8 mouse cellular contexts compared by ENCODE assay signal in genomic region chr4:138250088-138250960, GRCm38 (mm10). TPM values are rescaled to one million over a fixed set of nuclear protein-coding genes. Genes with fewer than 3 reads are reported as not detected.
DNase-seq lines count a peak whose midpoint lies in the region; ATAC-seq and TF ChIP-seq lines count a peak whose summit lies in the region.

Sh2d5 (plus strand) TSS chr4:138250403.
Kif17 (plus strand) TSS chr4:138250435.

- peaks cover 2% of the 10 kb centered on the region for H3K4me1 ChIP-seq in bone marrow, adult 2 months (ENCODE audit: control insufficient read depth, insufficient read depth, low read length)
- H3K4me1 ChIP-seq in embryonic facial prominence, embryonic 14.5 days (ENCODE audit: control insufficient read depth, insufficient read depth, low read length): peaks cover 32% of the 10 kb centered on the region
- H3K4me1 ChIP-seq in heart, embryonic 11.5 days (ENCODE audit: control insufficient read depth, insufficient read depth, low read length): peaks cover 16% of the 10 kb centered on the region
- H3K4me1 ChIP-seq in kidney, embryonic 15.5 days: peaks cover 38% of the 10 kb centered on the region
- no peaks in the 10 kb centered on the region for H3K4me1 ChIP-seq in liver, adult 2 months (ENCODE audit: control insufficient read depth, insufficient read depth, low read length)
- peaks cover 32% of the 10 kb centered on the region for H3K4me1 ChIP-seq in stomach, embryonic 15.5 days

- H3K4me3 ChIP-seq in bone marrow, adult 2 months (replicated peaks; ENCODE audit: control insufficient read depth, low read depth, low read length): peak within 1 kb of the TSS; percentile 82
- H3K4me3 ChIP-seq in embryonic facial prominence, embryonic 14.5 days (ENCODE audit: low read depth, low read length): peak within 1 kb of the TSS; percentile 52
- H3K4me3 ChIP-seq in heart, embryonic 11.5 days (ENCODE audit: low read depth, low read length): peak within 1 kb of the TSS; percentile 64
- H3K4me3 ChIP-seq in kidney, embryonic 15.5 days (replicated peaks): peak within 1 kb of the TSS; percentile 55
- H3K4me3 ChIP-seq in liver, adult 2 months (ENCODE audit: insufficient read depth, low read depth, low read length): peak within 1 kb of the TSS; percentile 16; the same call in 1 of the 2 replicates
- peak within 1 kb of the TSS; percentile 48 for H3K4me3 ChIP-seq in stomach, embryonic 15.5 days (replicated peaks)

- H3K9ac ChIP-seq in embryonic facial prominence, embryonic 14.5 days (ENCODE audit: low read depth, low read length): peak within 1 kb of the TSS; percentile 58
- H3K9ac ChIP-seq in heart, embryonic 11.5 days (ENCODE audit: low read depth, low read length): peak within 1 kb of the TSS; percentile 40
- peak within 1 kb of the TSS; percentile 40 for H3K9ac ChIP-seq in kidney, embryonic 15.5 days
- H3K9ac ChIP-seq in liver, adult 2 months (ENCODE audit: low read depth, low read length): no peak within 1 kb of the TSS
- H3K9ac ChIP-seq in stomach, embryonic 15.5 days: peak within 1 kb of the TSS; percentile 12; the same call in 1 of the 2 replicates

- peak; percentile 83 for DNase-seq in CD4-positive helper T cell, adult 2 months (ENCODE audit: low read depth, low spot score)
- DNase-seq in embryonic facial prominence, embryonic 14.5 days (ENCODE audit: low spot score): peak; percentile 83
- DNase-seq in liver, adult 2 months (ENCODE audit: extremely low read depth, low read depth, low spot score): no peak

- no peaks in the 10 kb centered on the region for H3K9me3 ChIP-seq in embryonic facial prominence, embryonic 14.5 days (ENCODE audit: control insufficient read depth, low read length)
- H3K9me3 ChIP-seq in heart, embryonic 11.5 days (replicated peaks; ENCODE audit: control insufficient read depth, low read length): no peaks in the 10 kb centered on the region
- no peaks in the 10 kb centered on the region for H3K9me3 ChIP-seq in kidney, embryonic 15.5 days (replicated peaks)
- H3K9me3 ChIP-seq in stomach, embryonic 15.5 days: no peaks in the 10 kb centered on the region

- peaks cover 31% of the 10 kb centered on the region for H3K27me3 ChIP-seq in embryonic facial prominence, embryonic 14.5 days (replicated peaks; ENCODE audit: control insufficient read depth, insufficient read depth, low read length)
- peaks cover 52% of the 10 kb centered on the region for H3K27me3 ChIP-seq in heart, embryonic 11.5 days (ENCODE audit: control insufficient read depth, insufficient read depth, low read length)
- H3K27me3 ChIP-seq in kidney, embryonic 15.5 days: peaks cover 37% of the 10 kb centered on the region
- H3K27me3 ChIP-seq in liver, adult 2 months (ENCODE audit: control insufficient read depth, insufficient read depth, low read length): peaks cover 8% of the 10 kb centered on the region; the same call in 1 of the 2 replicates
- H3K27me3 ChIP-seq in stomach, embryonic 15.5 days (replicated peaks): peaks cover 33% of the 10 kb centered on the region

- WGBS in bone marrow, adult 2 months: under 1% methylated on average over 69 of the region's 74 CpGs
- WGBS in embryonic facial prominence, embryonic 14.5 days: 0% methylated on average over 26 of the region's 74 CpGs
- WGBS in heart, embryonic 11.5 days (ENCODE audit: insufficient replicate concordance): under 1% methylated on average over 63 of the region's 74 CpGs
- under 1% methylated on average over 66 of the region's 74 CpGs for WGBS in kidney, embryonic 15.5 days
- 2% methylated on average over 74 of the region's 74 CpGs for WGBS in liver, adult 2 months
- WGBS in stomach, embryonic 15.5 days: under 1% methylated on average over 59 of the region's 74 CpGs

- no peaks in the 10 kb centered on the region for H3K79me2 ChIP-seq in liver, adult 2 months (ENCODE audit: control insufficient read depth, insufficient read depth, low read length)

- no peak for TF ChIP-seq CTCF in bone marrow, adult 2 months (IDR thresholded peaks at IDR 0.05; ENCODE audit: control insufficient read depth, insufficient read depth, low read length)
- TF ChIP-seq CTCF in liver, adult 2 months (IDR thresholded peaks at IDR 0.05; ENCODE audit: low read depth, low read length): no peak

- H3K36me3 ChIP-seq in embryonic facial prominence, embryonic 14.5 days (ENCODE audit: control insufficient read depth, insufficient read depth, low read length): peaks cover 27% of the 10 kb centered on the region
- H3K36me3 ChIP-seq in heart, embryonic 11.5 days (ENCODE audit: control insufficient read depth, insufficient read depth, low read length): 0 out of 2 replicates have a peak, but pooled peaks cover 1% of the 10 kb centered on the region
- H3K36me3 ChIP-seq in kidney, embryonic 15.5 days: peaks cover 27% of the 10 kb centered on the region
- H3K36me3 ChIP-seq in liver, adult 2 months (ENCODE audit: control insufficient read depth, insufficient read depth, low read length): peaks cover 3% of the 10 kb centered on the region; the same call in 1 of the 2 replicates
- H3K36me3 ChIP-seq in stomach, embryonic 15.5 days: no peaks in the 10 kb centered on the region

- peak; percentile 90 for ATAC-seq in embryonic facial prominence, embryonic 14.5 days (ENCODE audit: low read depth)
- ATAC-seq in heart, embryonic 11.5 days (replicated peaks; ENCODE audit: insufficient number of reproducible peaks, low FRiP score, low TSS enrichment): peak; percentile 79
- peak; percentile 85 for ATAC-seq in kidney, embryonic 15.5 days (replicated peaks; ENCODE audit: low FRiP score)
- peak; percentile 74; the same call in 1 of the 2 replicates for ATAC-seq in monocyte, adult 5-6 weeks (replicated peaks; ENCODE audit: insufficient number of reproducible peaks, low FRiP score, low TSS enrichment, poor library complexity, severe bottlenecking)
- peak; percentile 83 for ATAC-seq in stomach, embryonic 15.5 days (ENCODE audit: insufficient read depth, low FRiP score, low read depth)

- peak within 1 kb of the TSS; percentile 13 for H3K27ac ChIP-seq in bone marrow, adult 2 months (ENCODE audit: control insufficient read depth, insufficient read depth, low read depth, low read length, poor library complexity)
- H3K27ac ChIP-seq in embryonic facial prominence, embryonic 14.5 days (replicated peaks; ENCODE audit: low read depth, low read length): no peak within 1 kb of the TSS
- no peak within 1 kb of the TSS for H3K27ac ChIP-seq in heart, embryonic 11.5 days (ENCODE audit: low read depth, low read length)
- no peak within 1 kb of the TSS for H3K27ac ChIP-seq in kidney, embryonic 15.5 days
- no peak within 1 kb of the TSS for H3K27ac ChIP-seq in liver, adult 2 months (replicated peaks; ENCODE audit: insufficient read depth, low read depth, low read length)
- H3K27ac ChIP-seq in stomach, embryonic 15.5 days: no peak within 1 kb of the TSS

- peak within 1 kb of the TSS; percentile 100 for H3K4me2 ChIP-seq in embryonic facial prominence, embryonic 14.5 days (ENCODE audit: low read depth, low read length)
- H3K4me2 ChIP-seq in heart, embryonic 11.5 days: peak within 1 kb of the TSS; percentile 99
- H3K4me2 ChIP-seq in kidney, embryonic 15.5 days: peak within 1 kb of the TSS; percentile 96
- peak within 1 kb of the TSS; percentile 99 for H3K4me2 ChIP-seq in stomach, embryonic 15.5 days

- peak; percentile 65; the same call in 1 of the 2 replicates for TF ChIP-seq POLR2A in bone marrow, adult 2 months (IDR thresholded peaks at IDR 0.05; ENCODE audit: borderline replicate concordance, control insufficient read depth, low read depth, low read length)
- no peak for TF ChIP-seq POLR2A in liver, adult 2 months (IDR thresholded peaks at IDR 0.05; ENCODE audit: extremely low read depth, insufficient read depth, low read length)

RNA-seq across cellular contexts. Expression of gene Sh2d5, which starts in this region (rescaled TPM):
- polyA plus RNA-seq in bone marrow, adult 2 months (2011; ENCODE audit: insufficient read depth, insufficient read length, low replicate concordance, missing spikeins): 4.8 and 11.7 TPM in 2 replicates
- polyA plus RNA-seq in embryonic facial prominence, embryonic 14.5 days (2014; fragmentation: Nextera tagmentation; extraction: Ambion mirVana): 0.35 and 0.85 TPM in 2 replicates
- polyA plus RNA-seq in heart, embryonic 11.5 days (2014; fragmentation: Nextera tagmentation; extraction: Ambion mirVana): 0.24 and 0.31 TPM in 2 replicates
- 0.42 and 0.77 TPM in 2 replicates for polyA plus RNA-seq in kidney, embryonic 15.5 days (2015; fragmentation: Nextera tagmentation; extraction: Ambion mirVana)
- total RNA-seq in liver, adult 2 months (2014; rRNA removed): under 0.01 TPM in 1 of 2 replicates, not detected in the other
- polyA plus RNA-seq in liver, adult 2 months (2012; rRNA removed): 0.14 and 0.44 TPM in 2 replicates
- total RNA-seq in monocyte, adult 5-6 weeks (2017): not detected in 3 replicates
- polyA plus RNA-seq in stomach, embryonic 15.5 days (2015; fragmentation: Nextera tagmentation; extraction: Ambion mirVana): 0.85 and 0.88 TPM in 2 replicates

RNA-seq across cellular contexts. Expression of gene Kif17, which starts in this region (rescaled TPM):
- 1.6 TPM in 1 of 2 replicates, not detected in the other for polyA plus RNA-seq in bone marrow, adult 2 months (2011; ENCODE audit: insufficient read depth, insufficient read length, low replicate concordance, missing spikeins)
- polyA plus RNA-seq in embryonic facial prominence, embryonic 14.5 days (2014; fragmentation: Nextera tagmentation; extraction: Ambion mirVana): 0.71 and 1.6 TPM in 2 replicates
- 0.44 and 0.61 TPM in 2 replicates for polyA plus RNA-seq in heart, embryonic 11.5 days (2014; fragmentation: Nextera tagmentation; extraction: Ambion mirVana)
- polyA plus RNA-seq in kidney, embryonic 15.5 days (2015; fragmentation: Nextera tagmentation; extraction: Ambion mirVana): 1.6 and 2.0 TPM in 2 replicates
- total RNA-seq in liver, adult 2 months (2014; rRNA removed): under 0.01 and 0.13 TPM in 2 replicates
- 0.06 and 0.12 TPM in 2 replicates for polyA plus RNA-seq in liver, adult 2 months (2012; rRNA removed)
- total RNA-seq in monocyte, adult 5-6 weeks (2017): 0.57 to 0.85 TPM in 2 of 3 replicates, not detected in the other
- 1.7 and 1.9 TPM in 2 replicates for polyA plus RNA-seq in stomach, embryonic 15.5 days (2015; fragmentation: Nextera tagmentation; extraction: Ambion mirVana)

Comparison
In these comparisons a context has a peak if more than half of its experiments do, and no peak if none do; other contexts are left out.
1. Peak in ATAC-seq, H3K4me3 ChIP-seq, H3K9ac ChIP-seq and H3K4me2 ChIP-seq in heart, embryonic 11.5 days; RNA of the genes that start here not detected or under 1 TPM.
2. Peak in ATAC-seq in monocyte, adult 5-6 weeks; RNA of the genes that start here not detected or under 1 TPM.
3. H3K4me3 ChIP-seq: peak in every context shown above with its lines; median percentile 82 in bone marrow, adult 2 months; 64 in heart, embryonic 11.5 days; 55 in kidney, embryonic 15.5 days; 52 in embryonic facial prominence, embryonic 14.5 days; 48 in stomach, embryonic 15.5 days; 16 in liver, adult 2 months.